18 mouse cellular contexts compared by ENCODE assay signal in the genomic region with DNA sequence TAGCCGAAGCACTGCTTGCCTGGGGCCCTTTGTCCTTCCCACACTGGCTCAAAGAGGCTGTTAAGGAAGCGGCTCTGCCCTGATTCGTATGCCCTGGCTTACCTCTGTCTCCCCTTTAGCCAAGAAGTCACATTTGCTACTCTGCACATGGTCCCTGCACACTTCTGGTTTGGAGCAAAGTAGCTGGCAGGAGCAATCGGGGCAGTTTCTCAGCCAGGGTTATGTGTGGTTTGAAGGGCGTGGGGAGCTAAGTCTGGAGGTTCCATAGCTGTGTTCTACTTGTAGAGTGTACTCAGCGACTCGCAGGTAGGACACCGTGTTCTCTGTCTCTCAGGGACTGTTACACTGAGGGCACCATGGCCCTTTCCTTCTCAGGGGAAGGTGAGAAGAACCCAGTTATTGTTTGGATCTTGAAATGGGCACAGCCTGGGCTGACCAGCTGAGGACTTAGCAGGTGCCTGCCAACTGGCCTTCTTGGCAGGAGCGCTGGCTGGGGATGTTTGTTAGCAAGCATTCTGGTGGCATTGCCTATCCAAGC. TPM values are rescaled to one million over a fixed set of nuclear protein-coding genes. Genes with fewer than 3 reads are reported as not detected.
A peak's percentile ranks its signal among the peaks of the same experiment; 100 is the strongest.
DNase-seq lines count a peak whose midpoint lies in the region; ATAC-seq and TF ChIP-seq lines count a peak whose summit lies in the region.
"Had no signal": no experiment of that assay in that cellular context is flagged by ENCODE, and none has a peak within 500 bp of the region (broad histone marks: within the 10 kb centered on the region; RNA-seq: fewer than 3 reads in every experiment).

No protein-coding gene starts in this region.

- no peaks in the 10 kb centered on the region for H3K9me3 ChIP-seq in kidney, postnatal 0 days (replicated peaks; ENCODE audit: low read length)
- H3K9me3 ChIP-seq in kidney, embryonic 14.5 days (ENCODE audit: control insufficient read depth, low read length) = no peaks in the 10 kb centered on the region
- H3K9me3 ChIP-seq in heart, embryonic 14.5 days (ENCODE audit: control insufficient read depth, low read length) = no peaks in the 10 kb centered on the region
- H3K9me3 ChIP-seq: forebrain, embryonic 13.5 days; G1E; midbrain, embryonic 15.5 days; neural tube, embryonic 12.5 days had no signal

- WGBS in cerebellum, adult 2 months = 65% methylated on average over 9 of the region's 9 CpGs
- 89% methylated on average over 9 of the region's 9 CpGs for WGBS in kidney, postnatal 0 days
- 90% methylated on average over 9 of the region's 9 CpGs for WGBS in kidney, embryonic 14.5 days
- 47% methylated on average over 9 of the region's 9 CpGs for WGBS in heart, embryonic 14.5 days

- intact Hi-C loops in gastrocnemius, postnatal 14 days (cut with DNase I; ENCODE audit: low total_unique reads) = no loop called here
- intact Hi-C loops in gastrocnemius, adult 2 months (cut with DNase I) = no loop called here

- DNase-seq in cerebellum, adult 2 months = peak; percentile 33 to 35
- no peak for DNase-seq in cerebellum, postnatal 36 days
- DNase-seq in kidney, postnatal 0 days (ENCODE audit: low spot score) = no peak
- DNase-seq in gastrocnemius, postnatal 14 days = no peak
- no peak for DNase-seq in gastrocnemius, adult 2 months
- DNase-seq: B cell, adult 2 months; gastrocnemius, postnatal 25 days; lung, embryonic 14.5 days; right cerebral cortex, adult 18-20 months; thymus, postnatal 36 days had no signal

- peaks cover 17% of the 10 kb centered on the region for H3K36me3 ChIP-seq in kidney, postnatal 0 days (ENCODE audit: insufficient read depth, low read length)
- H3K36me3 ChIP-seq in kidney, embryonic 14.5 days (ENCODE audit: control insufficient read depth, insufficient read depth, low read length) = peaks cover 19% of the 10 kb centered on the region
- H3K36me3 ChIP-seq in heart, embryonic 14.5 days (ENCODE audit: control insufficient read depth, insufficient read depth, low read length) = peaks cover 19% of the 10 kb centered on the region
- H3K36me3 ChIP-seq: midbrain, embryonic 15.5 days had no signal

- no peak overlapping the region for H3K4me3 ChIP-seq in cerebellum, adult 2 months (replicated peaks; ENCODE audit: insufficient read depth, low read depth, low read length)
- no peak overlapping the region for H3K4me3 ChIP-seq in kidney, postnatal 0 days (replicated peaks; ENCODE audit: low read depth, low read length)
- no peak overlapping the region for H3K4me3 ChIP-seq in kidney, embryonic 14.5 days (ENCODE audit: low read length)
- H3K4me3 ChIP-seq in cortical plate, adult 2 months (ENCODE audit: insufficient read depth, low read length) = no peak overlapping the region
- H3K4me3 ChIP-seq in heart, embryonic 14.5 days (ENCODE audit: control insufficient read depth in 1 of 2, insufficient read depth in 1 of 2, low read depth in 1 of 2, low read length in 2 of 2) = no peak overlapping the region
- no peak overlapping the region for H3K4me3 ChIP-seq in gastrocnemius, adult 2 months
- H3K4me3 ChIP-seq: forebrain, embryonic 13.5 days; midbrain, embryonic 15.5 days; neural tube, embryonic 12.5 days had no signal

- no peak overlapping the region for H3K9ac ChIP-seq in kidney, postnatal 0 days (ENCODE audit: low read depth, low read length)
- no peak overlapping the region for H3K9ac ChIP-seq in kidney, embryonic 14.5 days (ENCODE audit: low read depth, low read length)
- H3K9ac ChIP-seq in heart, embryonic 14.5 days (ENCODE audit: low read length) = peak overlapping the region; percentile 44; the same call in 1 of the 2 replicates
- H3K9ac ChIP-seq: forebrain, embryonic 13.5 days; lung, embryonic 14.5 days; midbrain, embryonic 15.5 days; neural tube, embryonic 12.5 days had no signal

- no peak overlapping the region for H3K4me2 ChIP-seq in kidney, postnatal 0 days (ENCODE audit: low read length)
- no peak overlapping the region for H3K4me2 ChIP-seq in kidney, embryonic 14.5 days (replicated peaks; ENCODE audit: low read depth, low read length)
- H3K4me2 ChIP-seq in heart, embryonic 14.5 days (ENCODE audit: low read length) = peak overlapping the region; percentile 8; the same call in 1 of the 2 replicates
- H3K4me2 ChIP-seq: forebrain, embryonic 13.5 days; lung, embryonic 14.5 days; midbrain, embryonic 15.5 days; neural tube, embryonic 12.5 days had no signal

- H3K4me1 ChIP-seq in cerebellum, adult 2 months (ENCODE audit: control insufficient read depth, insufficient read depth, low read length) = no peaks in the 10 kb centered on the region
- H3K4me1 ChIP-seq in kidney, postnatal 0 days (replicated peaks; ENCODE audit: insufficient read depth, low read length) = peaks cover 16% of the 10 kb centered on the region
- peaks cover 19% of the 10 kb centered on the region for H3K4me1 ChIP-seq in kidney, embryonic 14.5 days (ENCODE audit: control insufficient read depth, insufficient read depth, low read length)
- H3K4me1 ChIP-seq in cortical plate, adult 2 months (ENCODE audit: control insufficient read depth, insufficient read depth, low read length) = peaks cover 4% of the 10 kb centered on the region
- peaks cover 45 to 65% of the 10 kb centered on the region in 2 experiments for H3K4me1 ChIP-seq in heart, embryonic 14.5 days (ENCODE audit: control insufficient read depth in 2 of 2, insufficient read depth in 2 of 2, low read length in 2 of 2)

- no peak for ATAC-seq in kidney, postnatal 0 days (replicated peaks; ENCODE audit: low FRiP score, low read depth)
- no peak for ATAC-seq in kidney, embryonic 14.5 days (ENCODE audit: low FRiP score, low TSS enrichment)
- no peak for ATAC-seq in heart, embryonic 14.5 days (ENCODE audit: insufficient number of reproducible peaks, insufficient read depth, low FRiP score, low read depth)
- ATAC-seq: forebrain, embryonic 13.5 days; hindbrain, embryonic 16.5 days; midbrain, embryonic 15.5 days had no signal

- no peak for TF ChIP-seq POLR2A in cerebellum, adult 2 months (IDR thresholded peaks at IDR 0.05; ENCODE audit: borderline replicate concordance, insufficient read depth, low read length)
- TF ChIP-seq POLR2A in cortical plate, adult 2 months (IDR thresholded peaks at IDR 0.05; ENCODE audit: extremely low read depth, insufficient read depth, low read length) = no peak

- no peak overlapping the region for H3K27ac ChIP-seq in cerebellum, adult 2 months (ENCODE audit: insufficient read depth, low read length)
- peak overlapping the region; percentile 25; the same call in 1 of the 2 replicates for H3K27ac ChIP-seq in kidney, postnatal 0 days
- H3K27ac ChIP-seq in kidney, embryonic 14.5 days (ENCODE audit: low read depth, low read length) = no peak overlapping the region
- H3K27ac ChIP-seq in cortical plate, adult 2 months (ENCODE audit: insufficient read depth, low read length) = peak overlapping the region; percentile 36; the same call in 1 of the 2 replicates
- peak overlapping the region; percentile 78 to 90 for H3K27ac ChIP-seq in heart, embryonic 14.5 days (replicated peaks in 1 of 2; ENCODE audit: control insufficient read depth in 1 of 2, insufficient read depth in 1 of 2, low read depth in 2 of 2, low read length in 2 of 2)
- no peak overlapping the region for H3K27ac ChIP-seq in gastrocnemius, adult 2 months
- H3K27ac ChIP-seq: forebrain, embryonic 13.5 days; midbrain, embryonic 15.5 days; neural tube, embryonic 12.5 days had no signal

- H3K27me3 ChIP-seq in cerebellum, adult 2 months (ENCODE audit: control insufficient read depth, insufficient read depth, low read length) = no peaks in the 10 kb centered on the region
- no peaks in the 10 kb centered on the region for H3K27me3 ChIP-seq in kidney, postnatal 0 days (ENCODE audit: insufficient read depth, low read length)
- H3K27me3 ChIP-seq in kidney, embryonic 14.5 days (ENCODE audit: control insufficient read depth, insufficient read depth, low read length) = peaks cover 19% of the 10 kb centered on the region; the same call in 1 of the 2 replicates
- no peaks in the 10 kb centered on the region for H3K27me3 ChIP-seq in heart, embryonic 14.5 days (ENCODE audit: control insufficient read depth, insufficient read depth, low read length)

- no peak for TF ChIP-seq CTCF in cerebellum, adult 2 months (IDR thresholded peaks at IDR 0.05; ENCODE audit: borderline replicate concordance, insufficient read depth, low read depth, low read length)
- no peak for TF ChIP-seq CTCF in kidney, postnatal 0 days (IDR thresholded peaks at IDR 0.05; ENCODE audit: low read depth)
- no peak for TF ChIP-seq CTCF in cortical plate, adult 2 months (IDR thresholded peaks at IDR 0.05; ENCODE audit: extremely low read depth, insufficient read depth, low read length)
- no peak for TF ChIP-seq CTCF in gastrocnemius, adult 2 months (IDR thresholded peaks at IDR 0.05)

RNA-seq across cellular contexts. Expression of gene Rasd1, which starts 3.3 kb away (rescaled TPM):
- polyA plus RNA-seq in cerebellum, adult 2 months (2012; rRNA removed) = 5.1 and 5.2 TPM in 2 replicates
- polyA plus RNA-seq in kidney, postnatal 0 days (2015; fragmentation: Nextera tagmentation; extraction: Ambion mirVana) = 7.4 and 7.9 TPM in 2 replicates
- 3.0 and 3.6 TPM in 2 replicates for polyA plus RNA-seq in kidney, embryonic 14.5 days (2014; fragmentation: Nextera tagmentation; extraction: Ambion mirVana)
- polyA plus RNA-seq in cortical plate, adult 2 months (2012; rRNA removed) = 3.7 and 7.9 TPM in 2 replicates
- polyA plus RNA-seq in heart, embryonic 14.5 days (2014; fragmentation: Nextera tagmentation; extraction: Ambion mirVana) = 8.1 and 8.3 TPM in 2 replicates
- 1 to 10 TPM; 1.5 to 1.8 TPM for total RNA-seq in gastrocnemius, postnatal 14 days (2021)
- 1 to 10 TPM in 1 of 2 experiments, under 1 TPM in 1; 0.74 to 6.3 TPM for total RNA-seq in gastrocnemius, adult 2 months (2021)
- polyA plus RNA-seq: G1E had no signal

RNA-seq across cellular contexts. Expression of gene Med9, which starts 13.4 kb away (rescaled TPM):
- 36.7 and 37.8 TPM in 2 replicates for polyA plus RNA-seq in cerebellum, adult 2 months (2012; rRNA removed)
- polyA plus RNA-seq in kidney, postnatal 0 days (2015; fragmentation: Nextera tagmentation; extraction: Ambion mirVana) = 38.9 and 40.2 TPM in 2 replicates
- 41.3 and 43.7 TPM in 2 replicates for polyA plus RNA-seq in kidney, embryonic 14.5 days (2014; fragmentation: Nextera tagmentation; extraction: Ambion mirVana)
- 42.7 and 44.2 TPM in 2 replicates for polyA plus RNA-seq in cortical plate, adult 2 months (2012; rRNA removed)
- polyA plus RNA-seq in heart, embryonic 14.5 days (2014; fragmentation: Nextera tagmentation; extraction: Ambion mirVana) = 46.7 and 47.6 TPM in 2 replicates
- 10 to 100 TPM; 14.0 to 15.3 TPM for total RNA-seq in gastrocnemius, postnatal 14 days (2021)
- 10 to 100 TPM; 17.3 to 18.3 TPM for total RNA-seq in gastrocnemius, adult 2 months (2021)

Comparison
In these comparisons a context has a peak if more than half of its experiments do, and no peak if none do; other contexts are left out.
1. DNase-seq: peak in cerebellum, adult 2 months (2 of 2); none in cerebellum, postnatal 36 days (0 of 2), kidney, postnatal 0 days (single experiment), gastrocnemius, postnatal 14 days (single experiment) and gastrocnemius, adult 2 months (single experiment).
2. H3K27ac ChIP-seq: peak in kidney, postnatal 0 days (single experiment), cortical plate, adult 2 months (single experiment) and heart, embryonic 14.5 days (2 of 2); none in cerebellum, adult 2 months (single experiment), kidney, embryonic 14.5 days (single experiment) and gastrocnemius, adult 2 months (single experiment).